Mouse (Mus musculus) heart, postnatal 0 days (tissue): ENCODE results near the gene Lkaaear1. TPM values are rescaled to one million over a fixed set of nuclear protein-coding genes. Genes with fewer than 3 reads are reported as not detected.

Experiments
- ATAC-seq: fragments of 200-750 bp; cut with Nextera tagmentation; 2 replicates; pipeline ENCODE4 v1.8.0; 2017; ENCODE audit warnings: low read depth, moderate number of reproducible peaks, moderate library complexity; ENCODE audit not compliant: insufficient read depth
- DNase-seq: peaks from one replicate; pipeline ENCODE4 v3.0.0-alpha.2; 2016; ENCODE audit warnings: low spot score
- H3K27ac ChIP-seq: fragments of 300-500 bp; sonication (generic); 2 replicates; pipeline ENCODE4 v1.5.1; 2014; ENCODE audit warnings: low read depth, mild to moderate bottlenecking
- H3K27me3 ChIP-seq: fragments of 300-500 bp; sonication (generic); 2 replicates; pipeline ENCODE4 v1.6.1; 2014; ENCODE audit warnings: low read length, mixed read lengths; ENCODE audit not compliant: control insufficient read depth, insufficient read depth
- H3K36me3 ChIP-seq: fragments of 300-500 bp; sonication (generic); replicated peaks from 2 replicates; pipeline ENCODE4 v1.6.1; 2014; ENCODE audit warnings: low read length, mixed read lengths; ENCODE audit not compliant: control insufficient read depth, insufficient read depth
- H3K4me1 ChIP-seq: fragments of 300-500 bp; sonication (generic); 2 replicates; pipeline ENCODE4 v1.6.1; 2014; ENCODE audit warnings: antibody characterized with exemption; ENCODE audit not compliant: control insufficient read depth, insufficient read depth
- H3K4me2 ChIP-seq: fragments of 300-500 bp; sonication (generic); 2 replicates; pipeline ENCODE4 v1.6.1; 2014; ENCODE audit warnings: low read depth, mild to moderate bottlenecking, low read length, moderate library complexity
- H3K4me3 ChIP-seq: fragments of 300-500 bp; sonication (generic); 2 replicates; pipeline ENCODE4 v1.5.1; 2014; ENCODE audit warnings: low read depth, low read length
- H3K9ac ChIP-seq: fragments of 300-500 bp; sonication (generic); replicated peaks from 2 replicates; pipeline ENCODE4 v1.6.1; 2014; ENCODE audit warnings: low read depth, low read length, mixed read lengths
- H3K9me3 ChIP-seq: fragments of 300-500 bp; sonication (generic); replicated peaks from 2 replicates; pipeline ENCODE4 v1.6.1; 2016; ENCODE audit warnings: low read length; ENCODE audit not compliant: control insufficient read depth
- CTCF ChIP-seq: IDR thresholded peaks from 2 replicates; pipeline ENCODE4 v1.5.1; 2016; ENCODE audit warnings: antibody characterized with exemption, control low read depth, low read depth
- EP300 ChIP-seq: IDR thresholded peaks from 2 replicates; pipeline ENCODE4 v1.6.1; 2016; ENCODE audit warnings: antibody characterized with exemption, low read depth
- WGBS: fragments of 180-500 bp; shearing (Covaris S2); extraction: QIAGEN DNeasy Blood & Tissue Kit; methylation state at CpG from one replicate; pipeline ENCODE4 v1.1.7; 2014; 5-methylcytosine and 5-hydroxymethylcytosine counted together
- polyA plus RNA-seq: library from polyadenylated mRNA; unstranded; fragments of >200 nt; fragmentation: Nextera tagmentation; extraction: Ambion mirVana; gene quantifications from 2 replicates; pipeline ENCODE4 v1.2.1, GENCODE M21; 2015
- total RNA-seq: library from RNA; depleted of rRNA; stranded (reverse); fragments of >200 nt; gene quantifications from 2 replicates; pipeline ENCODE4 v1.2.3, GENCODE M21; 2014; ENCODE audit warnings: low replicate concordance

The Lkaaear1 gene
- total and polyA plus RNA-seq, 2 experiments from 2014 or later: not detected

- H3K9ac ChIP-seq: no peak overlapping the region
- ATAC-seq (no peak), DNase-seq (no peak)
- peaks cover 44% of the 10 kb centered on the region for H3K27me3 ChIP-seq
- peak overlapping the region; percentile 77 for H3K27ac ChIP-seq
- H3K4me2 ChIP-seq: no peak overlapping the region
- TF ChIP-seq EP300 (no peak), CTCF (no peak)
- H3K4me1 ChIP-seq: no peaks in the 10 kb centered on the region
- no peaks in the 10 kb centered on the region for H3K9me3 ChIP-seq
- 76% methylated on average over 4 of the region's 4 CpGs for WGBS
- H3K4me3 ChIP-seq: no peak overlapping the region
- no peaks in the 10 kb centered on the region for H3K36me3 ChIP-seq
These were observed 23.3 kb downstream of the Lkaaear1 start for GRCm38 (mm10) chr2:181674934-181675333.

DNA sequence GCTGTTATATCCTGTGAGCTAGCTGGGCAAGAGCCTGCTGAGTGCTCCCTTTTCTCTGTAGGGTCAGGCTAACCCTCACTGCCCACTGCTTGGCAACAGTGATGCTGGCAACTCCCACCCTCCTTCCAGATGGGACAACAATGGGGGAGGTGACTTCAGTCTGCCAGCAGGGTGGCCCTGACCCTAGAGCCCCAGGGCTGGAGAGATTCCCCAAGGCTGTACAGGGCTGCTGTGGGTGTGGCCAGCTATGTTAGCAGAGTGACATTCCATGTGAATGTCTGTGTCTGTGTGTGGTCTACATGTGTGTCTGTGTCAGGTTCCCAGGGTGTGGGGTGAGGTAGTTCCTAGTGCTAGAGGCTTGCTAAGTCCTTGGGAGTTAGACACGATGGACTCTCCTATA, 24.7 kb downstream of the Lkaaear1 start:
- Histone ChIP-seq H3K4me1 (no peaks in the 10 kb centered on the region), H3K9me3 (no peaks in the 10 kb centered on the region), H3K4me2 (no peak overlapping the region), H3K4me3 (no peak overlapping the region), H3K9ac (no peak overlapping the region), H3K27me3 (peaks cover 57% of the 10 kb centered on the region), H3K36me3 (no peaks in the 10 kb centered on the region), H3K27ac (peak overlapping the region; percentile 77)
- 0 out of 2 replicates have a peak, but pooled peaks have one; percentile 7 for ATAC-seq
- DNase-seq: no peak
- WGBS: 28% methylated on average over 1 of the region's 1 CpGs
- TF ChIP-seq CTCF (no peak), EP300 (no peak)

DNA sequence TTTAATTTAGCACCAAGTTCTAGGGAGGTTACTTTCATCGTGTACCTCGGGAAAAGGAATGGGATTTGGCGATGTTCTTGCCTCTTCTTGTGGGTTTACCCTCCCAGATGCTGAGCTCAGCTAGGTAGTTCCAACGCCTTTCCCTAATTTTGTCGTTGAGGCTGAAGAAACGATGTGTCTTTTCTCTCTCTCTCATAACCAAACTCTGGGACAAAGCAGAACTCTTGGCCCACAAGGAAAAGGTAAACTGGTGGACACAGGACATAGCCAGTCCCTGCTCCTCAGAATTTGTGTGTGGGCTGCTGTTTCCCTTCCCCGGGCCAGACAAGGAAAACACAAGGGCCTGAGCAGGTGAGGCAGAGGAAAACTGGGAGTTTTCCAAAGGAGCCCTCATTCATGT, 26.3 kb downstream of the Lkaaear1 start:
- Histone ChIP-seq H3K9ac (no peak overlapping the region), H3K4me2 (peak overlapping the region; percentile 66; the same call in 1 of the 2 replicates), H3K27ac (peak overlapping the region; percentile 77), H3K4me1 (no peaks in the 10 kb centered on the region), H3K36me3 (no peaks in the 10 kb centered on the region), H3K9me3 (no peaks in the 10 kb centered on the region), H3K27me3 (peaks cover 65% of the 10 kb centered on the region), H3K4me3 (peak overlapping the region; percentile 59; the same call in 1 of the 2 replicates)
- 24% methylated on average over 7 of the region's 7 CpGs for WGBS
- ATAC-seq (no peak), DNase-seq (no peak)
- TF ChIP-seq CTCF (no peak), EP300 (no peak)

GRCm38 (mm10) chr2:181671326-181671725, 26.9 kb downstream of the Lkaaear1 start, which contains the start of gene Sox18:
Gene Sox18, minus strand, starts transcription at chr2:181671640.
- Histone ChIP-seq H3K27ac (peak within 1 kb of the TSS; percentile 77), H3K27me3 (peaks cover 65% of the 10 kb centered on the region), H3K4me3 (peak within 1 kb of the TSS; percentile 59), H3K4me1 (no peaks in the 10 kb centered on the region), H3K36me3 (no peaks in the 10 kb centered on the region), H3K4me2 (peak within 1 kb of the TSS; percentile 66), H3K9ac (peak within 1 kb of the TSS; percentile 67), H3K9me3 (no peaks in the 10 kb centered on the region)
- TF ChIP-seq CTCF (no peak), EP300 (no peak)
- DNase-seq: no peak
- peak; percentile 47 for ATAC-seq
- WGBS: under 1% methylated on average over 37 of the region's 43 CpGs

GRCm38 (mm10) chr2:181670913-181671311, 27.3 kb downstream of the Lkaaear1 start:
- Histone ChIP-seq H3K27ac (peak overlapping the region; percentile 77), H3K4me3 (peak overlapping the region; percentile 59), H3K36me3 (no peaks in the 10 kb centered on the region), H3K9me3 (no peaks in the 10 kb centered on the region), H3K4me1 (no peaks in the 10 kb centered on the region), H3K27me3 (peaks cover 65% of the 10 kb centered on the region), H3K9ac (peak overlapping the region; percentile 67), H3K4me2 (peak overlapping the region; percentile 66)
- DNase-seq (no peak), ATAC-seq (no peak)
- TF ChIP-seq CTCF: no peak
- no peak for TF ChIP-seq EP300
- WGBS: 1% methylated on average over 41 of the region's 41 CpGs
